ENCODE assay signal across 19 mouse cellular contexts in genomic region chr4:63374331-63374730, GRCm38 (mm10). TPM values are rescaled to one million over a fixed set of nuclear protein-coding genes. Genes with fewer than 3 reads are reported as not detected.
DNase-seq lines count a peak whose midpoint lies in the region; ATAC-seq and TF ChIP-seq lines count a peak whose summit lies in the region.
"Had no signal": no experiment of that assay in that cellular context is flagged by ENCODE, and none has a peak within 500 bp of the region (broad histone marks: within the 10 kb centered on the region; RNA-seq: fewer than 3 reads in every experiment).

No protein-coding gene starts in this region.

- no peak overlapping the region for H3K9ac ChIP-seq in intestine, embryonic 15.5 days
- H3K9ac ChIP-seq in intestine, postnatal 0 days (ENCODE audit: low read depth, low read length): no peak overlapping the region
- H3K9ac ChIP-seq in liver, embryonic 11.5 days (ENCODE audit: low read depth, low read length): no peak overlapping the region; the same call in 1 of the 2 replicates
- no peak overlapping the region for H3K9ac ChIP-seq in heart, adult 2 months (ENCODE audit: low read depth, low read length)
- H3K9ac ChIP-seq: midbrain, embryonic 13.5 days had no signal

- no peaks in the 10 kb centered on the region for H3K79me2 ChIP-seq in heart, adult 2 months (replicated peaks; ENCODE audit: control insufficient read depth, insufficient read depth, low read length)

- TF ChIP-seq CTCF in intestine, postnatal 0 days (IDR thresholded peaks at IDR 0.05; ENCODE audit: low read depth): no peak
- TF ChIP-seq CTCF in spleen, adult 2 months (IDR thresholded peaks at IDR 0.05; ENCODE audit: extremely low read depth, insufficient read depth, insufficient read length, insufficient replicate concordance): no peak
- no peak for TF ChIP-seq CTCF in heart, adult 2 months (IDR thresholded peaks at IDR 0.05)

- 71% methylated on average over 12 of the region's 12 CpGs for WGBS in intestine, embryonic 15.5 days
- WGBS in intestine, postnatal 0 days: 61% methylated on average over 12 of the region's 12 CpGs
- 46% methylated on average over 12 of the region's 12 CpGs for WGBS in liver, embryonic 11.5 days
- WGBS in spleen, adult 2 months: 75% methylated on average over 12 of the region's 12 CpGs
- 77% methylated on average over 12 of the region's 12 CpGs for WGBS in heart, adult 2 months

- no peaks in the 10 kb centered on the region for H3K9me3 ChIP-seq in intestine, embryonic 15.5 days
- no peaks in the 10 kb centered on the region for H3K9me3 ChIP-seq in intestine, postnatal 0 days (ENCODE audit: control insufficient read depth)
- H3K9me3 ChIP-seq in liver, embryonic 11.5 days (ENCODE audit: control insufficient read depth, low read length): no peaks in the 10 kb centered on the region
- H3K9me3 ChIP-seq: limb, embryonic 10.5 days; midbrain, embryonic 13.5 days had no signal

- H3K36me3 ChIP-seq in intestine, embryonic 15.5 days: peaks cover 31% of the 10 kb centered on the region
- peaks cover 59% of the 10 kb centered on the region; the same call in 1 of the 2 replicates for H3K36me3 ChIP-seq in intestine, postnatal 0 days (ENCODE audit: control insufficient read depth, insufficient read depth)
- H3K36me3 ChIP-seq in liver, embryonic 11.5 days (ENCODE audit: control insufficient read depth, insufficient read depth, low read length): peaks cover 5% of the 10 kb centered on the region; the same call in 1 of the 2 replicates
- H3K36me3 ChIP-seq in spleen, adult 2 months (ENCODE audit: control insufficient read depth, insufficient read depth, low read length): peaks cover 87% of the 10 kb centered on the region
- no peaks in the 10 kb centered on the region for H3K36me3 ChIP-seq in heart, adult 2 months (ENCODE audit: control insufficient read depth, insufficient read depth, low read length)

- H3K4me3 ChIP-seq in intestine, embryonic 15.5 days (replicated peaks): no peak overlapping the region
- no peak overlapping the region for H3K4me3 ChIP-seq in intestine, postnatal 0 days (ENCODE audit: low read depth, low read length)
- no peak overlapping the region for H3K4me3 ChIP-seq in liver, embryonic 11.5 days (ENCODE audit: low read depth, low read length)
- no peak overlapping the region for H3K4me3 ChIP-seq in spleen, adult 2 months (ENCODE audit: extremely low read depth, insufficient read depth, insufficient read length)
- no peak overlapping the region for H3K4me3 ChIP-seq in heart, adult 2 months
- H3K4me3 ChIP-seq: limb, embryonic 10.5 days; midbrain, embryonic 13.5 days had no signal

- peak; percentile 58 for ATAC-seq in intestine, embryonic 15.5 days
- ATAC-seq in intestine, postnatal 0 days: no peak
- ATAC-seq in liver, embryonic 11.5 days (replicated peaks; ENCODE audit: low FRiP score): peak; percentile 90
- ATAC-seq: midbrain, embryonic 13.5 days had no signal

- DNase-seq in c-Kit-positive CD71-positive TER-119-negative erythroid progenitor cells, embryonic 14.5 days (ENCODE audit: low read depth): peak; percentile 78
- peak; percentile 43 for DNase-seq in liver, embryonic 11.5 days (ENCODE audit: low spot score)
- no peak for DNase-seq in spleen, adult 2 months (ENCODE audit: low read depth in 1 of 2, low spot score in 2 of 2)
- no peak for DNase-seq in ovary, adult 18-20 months (ENCODE audit: low spot score)
- DNase-seq in cerebellum, postnatal 36 days: no peak
- no peak for DNase-seq in heart, adult 2 months
- DNase-seq: B cell, adult 2 months; cerebellum, adult 9-10 months; heart, adult 18-20 months; kidney, adult 11 months; layer of hippocampus, postnatal 36 days; lung, postnatal 10 days; right cerebral cortex, postnatal 14 days had no signal

- TF ChIP-seq EP300 in heart, adult 2 months (IDR thresholded peaks at IDR 0.05; ENCODE audit: insufficient read depth, low read depth, low read length): no peak

- no peak overlapping the region for H3K27ac ChIP-seq in intestine, embryonic 15.5 days
- H3K27ac ChIP-seq in intestine, postnatal 0 days (ENCODE audit: low read depth, low read length): no peak overlapping the region
- peak overlapping the region; percentile 97 for H3K27ac ChIP-seq in liver, embryonic 11.5 days (ENCODE audit: low read depth, low read length)
- peak overlapping the region; percentile 38; the same call in 1 of the 2 replicates for H3K27ac ChIP-seq in spleen, adult 2 months (ENCODE audit: insufficient read depth, low read length)
- no peak overlapping the region for H3K27ac ChIP-seq in heart, adult 2 months
- H3K27ac ChIP-seq: limb, embryonic 10.5 days; midbrain, embryonic 13.5 days had no signal

- H3K27me3 ChIP-seq in intestine, embryonic 15.5 days (replicated peaks): no peaks in the 10 kb centered on the region
- no peaks in the 10 kb centered on the region for H3K27me3 ChIP-seq in intestine, postnatal 0 days (replicated peaks; ENCODE audit: control insufficient read depth, insufficient read depth, low read length)
- H3K27me3 ChIP-seq in liver, embryonic 11.5 days (replicated peaks; ENCODE audit: control insufficient read depth, insufficient read depth, low read length): no peaks in the 10 kb centered on the region
- no peaks in the 10 kb centered on the region for H3K27me3 ChIP-seq in spleen, adult 2 months (ENCODE audit: control insufficient read depth, insufficient read depth, low read length)
- no peaks in the 10 kb centered on the region for H3K27me3 ChIP-seq in heart, adult 2 months (ENCODE audit: control insufficient read depth, insufficient read depth, low read length)
- H3K27me3 ChIP-seq: midbrain, embryonic 13.5 days had no signal

- intact Hi-C loops in heart, adult 2 months (cut with DNase I): no loop called here

- no peak for TF ChIP-seq POLR2A in spleen, adult 2 months (IDR thresholded peaks at IDR 0.05; ENCODE audit: low read depth, low read length)
- no peak for TF ChIP-seq POLR2A in heart, adult 2 months (IDR thresholded peaks at IDR 0.05; ENCODE audit: insufficient read depth, low read depth, low read length)

- no peak overlapping the region for H3K4me2 ChIP-seq in intestine, embryonic 15.5 days (replicated peaks)
- H3K4me2 ChIP-seq in intestine, postnatal 0 days (replicated peaks; ENCODE audit: low read depth): no peak overlapping the region
- peak overlapping the region; percentile 35 for H3K4me2 ChIP-seq in liver, embryonic 11.5 days
- H3K4me2 ChIP-seq: midbrain, embryonic 13.5 days had no signal

- H3K4me1 ChIP-seq in intestine, embryonic 15.5 days (replicated peaks): no peaks in the 10 kb centered on the region
- no peaks in the 10 kb centered on the region for H3K4me1 ChIP-seq in intestine, postnatal 0 days (replicated peaks; ENCODE audit: control insufficient read depth, insufficient read depth, low read length)
- peaks cover 19% of the 10 kb centered on the region for H3K4me1 ChIP-seq in liver, embryonic 11.5 days (replicated peaks; ENCODE audit: control insufficient read depth, insufficient read depth, low read length)
- H3K4me1 ChIP-seq in spleen, adult 2 months (ENCODE audit: control insufficient read depth, insufficient read depth, insufficient read length): 0 out of 2 replicates have a peak, but pooled peaks cover 2% of the 10 kb centered on the region
- no peaks in the 10 kb centered on the region for H3K4me1 ChIP-seq in heart, adult 2 months (ENCODE audit: control insufficient read depth, insufficient read depth, low read length)
- H3K4me1 ChIP-seq: limb, embryonic 10.5 days had no signal

RNA-seq across cellular contexts. Expression of gene Orm2, which starts 12.1 kb away (rescaled TPM):
- polyA plus RNA-seq in intestine, embryonic 15.5 days (2015; fragmentation: Nextera tagmentation; extraction: Ambion mirVana): not detected in 2 replicates
- not detected in 2 replicates for polyA plus RNA-seq in intestine, postnatal 0 days (2015; fragmentation: Nextera tagmentation; extraction: Ambion mirVana)
- not detected in 2 replicates for polyA plus RNA-seq in liver, embryonic 11.5 days (2014; fragmentation: Nextera tagmentation; extraction: Ambion mirVana)
- polyA plus RNA-seq in spleen, adult 2 months (2012; rRNA removed): not detected in 2 replicates
- not detected for total RNA-seq in heart, adult 2 months (2021)
- polyA plus RNA-seq in heart, adult 2 months (2012; rRNA removed): 0.73 TPM in 1 of 2 replicates, not detected in the other
- total RNA-seq: ES-E14; layer of hippocampus, postnatal 36 days had no signal
- polyA plus RNA-seq: limb, embryonic 10.5 days; midbrain, embryonic 13.5 days; testis, adult 2 months had no signal

RNA-seq across cellular contexts. Expression of gene Orm3, which starts 18.4 kb away (rescaled TPM):
- polyA plus RNA-seq in intestine, embryonic 15.5 days (2015; fragmentation: Nextera tagmentation; extraction: Ambion mirVana): not detected in 2 replicates
- not detected in 2 replicates for polyA plus RNA-seq in intestine, postnatal 0 days (2015; fragmentation: Nextera tagmentation; extraction: Ambion mirVana)
- polyA plus RNA-seq in liver, embryonic 11.5 days (2014; fragmentation: Nextera tagmentation; extraction: Ambion mirVana): not detected in 2 replicates
- polyA plus RNA-seq in spleen, adult 2 months (2012; rRNA removed): not detected in 2 replicates
- 1 to 10 TPM; 2.7 to 3.6 TPM for total RNA-seq in heart, adult 2 months (2021)
- polyA plus RNA-seq in heart, adult 2 months (2012; rRNA removed): 0.41 TPM in 1 of 2 replicates, not detected in the other
- total RNA-seq: ES-E14; layer of hippocampus, postnatal 36 days had no signal
- polyA plus RNA-seq: limb, embryonic 10.5 days; midbrain, embryonic 13.5 days; testis, adult 2 months had no signal

RNA-seq across cellular contexts. Expression of gene Akna, which starts 28.8 kb away (rescaled TPM):
- polyA plus RNA-seq in intestine, embryonic 15.5 days (2015; fragmentation: Nextera tagmentation; extraction: Ambion mirVana): 5.6 and 6.5 TPM in 2 replicates
- polyA plus RNA-seq in intestine, postnatal 0 days (2015; fragmentation: Nextera tagmentation; extraction: Ambion mirVana): 1.4 and 1.6 TPM in 2 replicates
- polyA plus RNA-seq in liver, embryonic 11.5 days (2014; fragmentation: Nextera tagmentation; extraction: Ambion mirVana): 8.8 and 8.9 TPM in 2 replicates
- polyA plus RNA-seq in spleen, adult 2 months (2012; rRNA removed): 94.1 and 100 TPM in 2 replicates
- 1 to 10 TPM; 3.5 to 3.9 TPM for total RNA-seq in heart, adult 2 months (2021)
- 3.4 and 4.8 TPM in 2 replicates for polyA plus RNA-seq in heart, adult 2 months (2012; rRNA removed)

RNA-seq across cellular contexts. Expression of gene Orm1, which starts 30.0 kb away (rescaled TPM):
- polyA plus RNA-seq in intestine, embryonic 15.5 days (2015; fragmentation: Nextera tagmentation; extraction: Ambion mirVana): not detected in 2 replicates
- not detected in 2 replicates for polyA plus RNA-seq in intestine, postnatal 0 days (2015; fragmentation: Nextera tagmentation; extraction: Ambion mirVana)
- not detected in 2 replicates for polyA plus RNA-seq in liver, embryonic 11.5 days (2014; fragmentation: Nextera tagmentation; extraction: Ambion mirVana)
- 0.43 and 0.53 TPM in 2 replicates for polyA plus RNA-seq in spleen, adult 2 months (2012; rRNA removed)
- total RNA-seq in heart, adult 2 months (2021): under 1 TPM; 0.41 to 0.65 TPM
- 3.0 and 4.2 TPM in 2 replicates for polyA plus RNA-seq in heart, adult 2 months (2012; rRNA removed)
- total RNA-seq: ES-E14; layer of hippocampus, postnatal 36 days had no signal
- polyA plus RNA-seq: limb, embryonic 10.5 days; midbrain, embryonic 13.5 days; testis, adult 2 months had no signal

Comparison
In these comparisons a context has a peak if more than half of its experiments do, and no peak if none do; other contexts are left out.
1. H3K27ac ChIP-seq: peak in liver, embryonic 11.5 days (single experiment) and spleen, adult 2 months (single experiment); none in intestine, embryonic 15.5 days (single experiment), intestine, postnatal 0 days (single experiment) and heart, adult 2 months (single experiment).
2. DNase-seq: peak in c-Kit-positive CD71-positive TER-119-negative erythroid progenitor cells, embryonic 14.5 days (single experiment) and liver, embryonic 11.5 days (single experiment); none in spleen, adult 2 months (0 of 2), ovary, adult 18-20 months (single experiment), cerebellum, postnatal 36 days (0 of 2) and heart, adult 2 months (0 of 2).